Mouse (Mus musculus): ENCODE data around the gene Atf7. TPM values are rescaled to one million over a fixed set of nuclear protein-coding genes. Genes with fewer than 3 reads are reported as not detected.

Atf7 gene
- total and polyA plus RNA-seq, 2 experiments from 2014 or later: 16.2 to 20.6 TPM

DNA sequence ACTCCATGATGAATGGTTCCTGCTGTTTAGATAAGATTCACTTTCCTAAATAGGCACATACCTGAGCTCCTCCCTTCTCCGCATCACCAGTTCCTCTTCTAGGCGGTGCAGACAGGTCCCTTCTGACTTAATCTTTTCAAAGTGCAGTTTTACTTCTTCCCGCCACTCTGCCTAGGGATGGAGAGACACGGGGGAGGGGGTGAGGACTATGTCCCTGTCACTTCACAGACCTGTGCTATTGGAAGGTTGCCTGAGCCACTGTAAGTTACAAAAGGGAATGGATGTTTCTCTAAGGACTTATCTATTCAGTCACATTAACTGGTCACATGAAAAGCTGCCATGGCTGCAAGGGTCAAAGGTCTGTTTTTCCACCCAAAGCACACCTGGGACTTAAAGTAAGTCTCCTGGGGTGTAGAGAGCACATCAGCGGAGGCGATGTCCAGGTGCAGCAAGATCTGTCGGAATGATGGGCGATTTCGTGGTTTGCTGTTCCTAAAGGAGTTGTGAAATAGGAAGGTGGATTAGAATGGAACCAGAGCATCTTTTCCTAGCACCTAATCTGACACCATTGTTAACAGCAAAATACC lies 122.9 kb downstream of the Atf7 start:
- H3K4me3 ChIP-seq (ENCODE audit: low read depth, low read length): no peak overlapping the region
- TF ChIP-seq CTCF (IDR thresholded peaks at IDR 0.05; ENCODE audit: low read depth): no peak
- TF ChIP-seq EP300 (IDR thresholded peaks at IDR 0.05; ENCODE audit: low read depth): no peak
- no peak overlapping the region for H3K27ac ChIP-seq (ENCODE audit: low read depth)
- H3K36me3 ChIP-seq (replicated peaks; ENCODE audit: control insufficient read depth, insufficient read depth, low read length): peaks cover 70% of the 10 kb centered on the region
- no peaks in the 10 kb centered on the region for H3K4me1 ChIP-seq (ENCODE audit: control insufficient read depth, insufficient read depth)
- no peaks in the 10 kb centered on the region for H3K27me3 ChIP-seq (ENCODE audit: control insufficient read depth, insufficient read depth, low read length)
- 79% methylated on average over 9 of the region's 9 CpGs for WGBS
- DNase-seq (ENCODE audit: low spot score) (no peak), ATAC-seq (ENCODE audit: insufficient read depth, low read depth) (no peak)
- H3K4me2 ChIP-seq (ENCODE audit: low read depth, low read length): no peak overlapping the region
- no peaks in the 10 kb centered on the region for H3K9me3 ChIP-seq (replicated peaks; ENCODE audit: control insufficient read depth, low read length)
- H3K9ac ChIP-seq (replicated peaks; ENCODE audit: low read depth, low read length): no peak overlapping the region

GRCm38 (mm10) chr15:102501084-102501814 lies 124.0 kb downstream of the Atf7 start:
- TF ChIP-seq CTCF (IDR thresholded peaks at IDR 0.05; ENCODE audit: low read depth) (no peak), EP300 (IDR thresholded peaks at IDR 0.05; ENCODE audit: low read depth) (no peak)
- DNase-seq (ENCODE audit: low spot score): no peak
- no peak overlapping the region for H3K4me3 ChIP-seq (ENCODE audit: low read depth, low read length)
- no peak overlapping the region for H3K4me2 ChIP-seq (ENCODE audit: low read depth, low read length)
- H3K27me3 ChIP-seq (ENCODE audit: control insufficient read depth, insufficient read depth, low read length): no peaks in the 10 kb centered on the region
- H3K27ac ChIP-seq (ENCODE audit: low read depth): no peak overlapping the region
- H3K36me3 ChIP-seq (replicated peaks; ENCODE audit: control insufficient read depth, insufficient read depth, low read length): peaks cover 81% of the 10 kb centered on the region
- no peak overlapping the region for H3K9ac ChIP-seq (replicated peaks; ENCODE audit: low read depth, low read length)
- H3K9me3 ChIP-seq (replicated peaks; ENCODE audit: control insufficient read depth, low read length): no peaks in the 10 kb centered on the region
- 78% methylated on average over 19 of the region's 19 CpGs for WGBS
- ATAC-seq (ENCODE audit: insufficient read depth, low read depth): no peak
- no peaks in the 10 kb centered on the region for H3K4me1 ChIP-seq (ENCODE audit: control insufficient read depth, insufficient read depth)

DNA sequence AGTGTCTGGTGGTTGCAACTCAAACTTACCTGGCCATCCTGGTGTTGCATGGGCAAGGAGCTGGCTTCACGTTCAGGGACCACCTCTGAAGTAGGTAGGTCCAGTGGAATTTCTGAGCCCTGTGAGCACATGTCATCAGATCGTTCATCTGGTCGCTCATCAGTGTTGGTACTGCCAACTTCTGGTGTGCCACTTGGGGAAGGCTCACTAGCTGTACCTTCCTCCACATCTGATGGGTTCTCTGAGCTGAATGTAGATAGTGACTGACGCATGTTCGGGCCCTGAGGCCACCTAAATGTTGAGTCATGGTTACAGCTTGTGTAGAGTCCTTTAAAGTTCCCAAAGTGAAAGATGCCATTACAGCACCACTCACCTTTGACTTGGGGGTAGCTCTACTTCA lies 124.8 kb downstream of the Atf7 start:
- Histone ChIP-seq H3K9ac (replicated peaks; ENCODE audit: low read depth, low read length) (no peak overlapping the region), H3K4me2 (ENCODE audit: low read depth, low read length) (no peak overlapping the region), H3K4me3 (ENCODE audit: low read depth, low read length) (no peak overlapping the region), H3K27me3 (ENCODE audit: control insufficient read depth, insufficient read depth, low read length) (no peaks in the 10 kb centered on the region), H3K4me1 (ENCODE audit: control insufficient read depth, insufficient read depth) (no peaks in the 10 kb centered on the region), H3K9me3 (replicated peaks; ENCODE audit: control insufficient read depth, low read length) (no peaks in the 10 kb centered on the region), H3K36me3 (replicated peaks; ENCODE audit: control insufficient read depth, insufficient read depth, low read length) (peaks cover 86% of the 10 kb centered on the region), H3K27ac (ENCODE audit: low read depth) (no peak overlapping the region)
- 79% methylated on average over 5 of the region's 5 CpGs for WGBS
- no peak for TF ChIP-seq CTCF (IDR thresholded peaks at IDR 0.05; ENCODE audit: low read depth)
- TF ChIP-seq EP300 (IDR thresholded peaks at IDR 0.05; ENCODE audit: low read depth): no peak
- ATAC-seq (ENCODE audit: insufficient read depth, low read depth) (no peak), DNase-seq (ENCODE audit: low spot score) (no peak)

GRCm38 (mm10) chr15:102499851-102500250 lies 125.4 kb downstream of the Atf7 start:
- TF ChIP-seq CTCF (IDR thresholded peaks at IDR 0.05; ENCODE audit: low read depth) (no peak), EP300 (IDR thresholded peaks at IDR 0.05; ENCODE audit: low read depth) (no peak)
- H3K4me3 ChIP-seq (ENCODE audit: low read depth, low read length): no peak overlapping the region
- H3K9me3 ChIP-seq (replicated peaks; ENCODE audit: control insufficient read depth, low read length): no peaks in the 10 kb centered on the region
- no peak for DNase-seq (ENCODE audit: low spot score)
- no peaks in the 10 kb centered on the region for H3K27me3 ChIP-seq (ENCODE audit: control insufficient read depth, insufficient read depth, low read length)
- no peak overlapping the region for H3K27ac ChIP-seq (ENCODE audit: low read depth)
- peaks cover 93% of the 10 kb centered on the region for H3K36me3 ChIP-seq (replicated peaks; ENCODE audit: control insufficient read depth, insufficient read depth, low read length)
- H3K4me2 ChIP-seq (ENCODE audit: low read depth, low read length): no peak overlapping the region
- H3K9ac ChIP-seq (replicated peaks; ENCODE audit: low read depth, low read length): no peak overlapping the region
- 91% methylated on average over 6 of the region's 6 CpGs for WGBS
- H3K4me1 ChIP-seq (ENCODE audit: control insufficient read depth, insufficient read depth): no peaks in the 10 kb centered on the region
- no peak for ATAC-seq (ENCODE audit: insufficient read depth, low read depth)

DNA sequence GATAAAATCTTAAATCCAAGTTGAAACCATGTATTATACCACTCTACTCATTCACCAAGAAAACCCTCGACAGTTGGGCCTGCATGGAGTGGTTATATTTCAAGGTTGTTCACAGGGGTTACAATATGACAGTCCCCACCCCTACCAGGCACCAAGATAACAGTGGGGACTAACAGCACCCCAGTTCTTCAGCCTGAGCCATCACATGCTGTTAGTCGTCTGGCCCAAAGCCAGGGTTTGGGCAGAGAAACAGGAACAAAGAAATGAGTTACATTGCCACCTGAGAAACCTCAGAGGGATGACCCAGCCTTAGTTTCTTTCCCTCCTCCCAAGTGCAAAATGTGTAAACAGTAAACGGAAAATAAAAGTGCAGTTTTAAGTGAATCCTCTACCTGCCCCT lies 125.9 kb downstream of the Atf7 start:
- Histone ChIP-seq H3K9me3 (replicated peaks; ENCODE audit: control insufficient read depth, low read length) (no peaks in the 10 kb centered on the region), H3K4me1 (ENCODE audit: control insufficient read depth, insufficient read depth) (no peaks in the 10 kb centered on the region), H3K36me3 (replicated peaks; ENCODE audit: control insufficient read depth, insufficient read depth, low read length) (peaks cover 94% of the 10 kb centered on the region), H3K9ac (replicated peaks; ENCODE audit: low read depth, low read length) (no peak overlapping the region), H3K27ac (ENCODE audit: low read depth) (no peak overlapping the region), H3K4me2 (ENCODE audit: low read depth, low read length) (no peak overlapping the region), H3K27me3 (ENCODE audit: control insufficient read depth, insufficient read depth, low read length) (no peaks in the 10 kb centered on the region), H3K4me3 (ENCODE audit: low read depth, low read length) (no peak overlapping the region)
- TF ChIP-seq CTCF (IDR thresholded peaks at IDR 0.05; ENCODE audit: low read depth): no peak
- no peak for TF ChIP-seq EP300 (IDR thresholded peaks at IDR 0.05; ENCODE audit: low read depth)
- ATAC-seq (ENCODE audit: insufficient read depth, low read depth): no peak
- DNase-seq (ENCODE audit: low spot score): no peak
- 63% methylated on average over 3 of the region's 3 CpGs for WGBS

All from heart, postnatal 0 days (tissue).